Mouse (Mus musculus) cerebellum, adult 2 months (tissue): ENCODE results near the gene Pkm. TPM values are rescaled to one million over a fixed set of nuclear protein-coding genes. Genes with fewer than 3 reads are reported as not detected.
A peak's percentile ranks its signal among the peaks of the same experiment; 100 is the strongest.

ENCODE experiments used
- DNase-seq, 2 experiments: peaks; one replicate each; pipeline ENCODE4 v3.0.0; 2021
- H3K27ac ChIP-seq: fragments of 200-500 bp; 2 replicates; pipeline ENCODE4 v1.5.1; 2012; ENCODE audit warnings: low read length, control low read depth, inconsistent platforms; ENCODE audit not compliant: insufficient read depth
- H3K27me3 ChIP-seq: fragments of 200-500 bp; 2 replicates; pipeline ENCODE4 v1.6.1; 2012; ENCODE audit warnings: inconsistent platforms, mild to moderate bottlenecking, low read length, moderate library complexity; ENCODE audit not compliant: control insufficient read depth, insufficient read depth
- H3K4me1 ChIP-seq: fragments of 200-500 bp; 2 replicates; pipeline ENCODE4 v1.6.1; 2011; ENCODE audit warnings: low read length; ENCODE audit not compliant: control insufficient read depth, insufficient read depth
- H3K4me3 ChIP-seq: fragments of 200-500 bp; replicated peaks from 2 replicates; pipeline ENCODE3; 2011; ENCODE audit warnings: mild to moderate bottlenecking, low read depth, low read length, control low read depth; ENCODE audit not compliant: insufficient read depth
- CTCF ChIP-seq: fragments of 200-500 bp; IDR thresholded peaks from 2 replicates; pipeline ENCODE4 v1.5.1; 2011; ENCODE audit warnings: low read depth, mild to moderate bottlenecking, control low read depth, low read length, moderate library complexity, borderline replicate concordance; ENCODE audit not compliant: insufficient read depth
- POLR2A ChIP-seq: fragments of 200-500 bp; IDR thresholded peaks from 2 replicates; pipeline ENCODE4 v1.6.1; 2011; ENCODE audit warnings: low read length, control low read depth, borderline replicate concordance; ENCODE audit not compliant: insufficient read depth
- WGBS: fragments of 180-500 bp; shearing (Covaris S2); methylation state at CpG from one replicate; pipeline ENCODE4 v1.1.7; 2018; 5-methylcytosine and 5-hydroxymethylcytosine counted together
- polyA plus RNA-seq: library from polyadenylated mRNA; depleted of rRNA; stranded (reverse); fragments of >200 nt; gene quantifications from 2 replicates; pipeline ENCODE4 v1.2.3, GENCODE M21; 2012; rRNA removed

Gene Pkm
- polyA plus RNA-seq, 1 experiment: 2,306 TPM

DNA sequence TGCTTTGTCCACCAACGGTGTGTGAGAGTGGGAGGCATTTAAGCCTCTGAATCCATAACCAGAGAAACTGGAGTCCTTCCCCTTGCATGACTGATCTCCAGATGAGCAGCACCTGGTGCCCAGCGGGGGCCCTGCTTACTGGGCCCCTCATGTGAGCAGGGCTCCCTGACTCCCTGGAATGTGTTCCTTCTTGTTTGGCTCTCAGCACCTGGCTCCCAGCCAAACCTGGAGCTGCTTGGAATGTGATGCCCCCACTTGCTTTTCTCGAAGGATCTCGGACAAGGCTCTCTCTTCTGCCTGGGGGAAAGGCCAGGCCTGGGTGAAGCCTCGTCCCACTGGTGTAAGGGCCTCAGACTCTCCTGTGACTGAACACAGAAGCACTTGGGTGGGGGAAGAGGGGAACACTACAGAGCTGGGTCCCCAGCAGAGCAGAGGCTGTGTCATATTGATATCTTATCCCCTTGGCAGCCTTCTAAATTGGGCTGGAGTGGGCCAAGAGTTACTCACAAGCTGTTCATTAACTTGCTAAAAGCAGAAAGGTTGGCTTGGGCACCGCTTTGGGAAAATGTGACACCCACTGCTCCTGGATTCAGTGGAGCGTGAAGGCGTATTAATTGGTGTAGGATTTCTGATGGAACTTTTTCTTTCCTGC is 67.7 kb downstream of the Pkm start:
- DNase-seq: peak; percentile 39 to 42
- Histone ChIP-seq H3K4me3 (no peak overlapping the region), H3K4me1 (no peaks in the 10 kb centered on the region; the same call in 1 of the 2 replicates), H3K27me3 (no peaks in the 10 kb centered on the region), H3K27ac (no peak overlapping the region)
- WGBS: 45% methylated on average over 8 of the region's 8 CpGs
- TF ChIP-seq CTCF (no peak), POLR2A (no peak)

DNA sequence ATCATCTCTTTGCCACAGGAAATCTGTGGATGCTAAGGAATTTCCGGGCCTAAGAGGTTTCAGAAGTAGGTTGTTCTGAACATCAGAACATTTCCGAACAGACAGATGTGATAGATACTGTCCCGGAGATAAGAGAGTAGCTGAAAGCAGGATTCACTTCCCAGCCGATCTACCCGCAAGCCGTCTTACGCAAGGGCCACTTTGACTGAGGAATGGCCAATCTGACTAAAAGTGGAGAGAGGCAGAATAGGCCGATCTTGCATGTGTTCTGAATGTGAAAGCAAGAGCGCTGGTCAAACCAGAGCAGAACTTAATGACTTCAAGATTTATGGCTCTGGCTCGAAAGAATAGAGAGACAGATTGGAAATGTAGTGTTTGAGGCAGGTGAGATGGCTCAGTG is 69.3 kb downstream of the Pkm start:
- no peak for DNase-seq
- H3K4me3 ChIP-seq: no peak overlapping the region
- 96% methylated on average over 10 of the region's 10 CpGs for WGBS
- no peaks in the 10 kb centered on the region for H3K27me3 ChIP-seq
- TF ChIP-seq POLR2A (no peak), CTCF (no peak)
- H3K27ac ChIP-seq: no peak overlapping the region
- H3K4me1 ChIP-seq: no peaks in the 10 kb centered on the region; the same call in 1 of the 2 replicates

DNA sequence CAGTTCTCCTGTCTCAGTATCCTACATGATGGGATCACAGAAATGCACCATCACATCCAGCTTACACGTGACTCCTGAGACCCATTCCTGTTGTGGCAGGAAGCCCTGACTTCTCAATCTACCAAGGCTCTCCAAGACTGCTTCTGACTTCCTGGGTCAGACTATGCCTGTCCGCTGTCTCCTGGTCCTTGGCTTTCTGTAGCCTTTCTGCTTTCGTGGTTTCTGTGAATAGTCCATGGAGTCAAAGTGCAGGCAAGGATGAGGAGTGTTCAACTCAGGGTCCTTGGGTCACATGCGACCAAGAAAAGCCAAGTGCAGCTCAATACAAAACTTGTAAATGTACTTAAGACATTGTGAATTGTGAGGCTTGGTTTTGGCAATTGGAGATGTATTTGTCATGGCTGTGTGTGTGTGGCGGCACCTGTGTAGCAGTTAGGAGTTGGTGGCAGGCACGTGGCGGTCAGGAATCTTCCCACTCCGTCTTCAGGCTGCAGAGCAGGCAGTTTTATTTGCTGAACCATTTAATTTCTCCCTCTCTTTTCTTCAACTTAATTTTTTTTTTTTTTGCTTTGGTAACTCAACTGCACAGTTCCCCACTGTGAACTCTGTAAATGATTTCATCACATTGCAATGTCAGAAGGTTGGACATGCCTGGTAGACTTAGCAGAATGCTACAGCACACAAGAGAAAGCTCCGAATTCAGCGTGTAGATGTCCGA is 71.6 kb downstream of the Pkm start:
- no peak for DNase-seq
- Histone ChIP-seq H3K4me1 (no peaks in the 10 kb centered on the region; the same call in 1 of the 2 replicates), H3K27me3 (no peaks in the 10 kb centered on the region), H3K27ac (no peak overlapping the region), H3K4me3 (no peak overlapping the region)
- WGBS: 90% methylated on average over 11 of the region's 11 CpGs
- no peak for TF ChIP-seq POLR2A
- TF ChIP-seq CTCF: no peak

Other genes starting within 250 kb of the Pkm start
- gene Arih1, start 169.8 kb upstream of the Pkm start, polyA plus RNA-seq: 53.4 and 57.2 TPM in 2 replicates
- 39.7 and 42.9 TPM in 2 replicates for gene Hexa, start 116.8 kb upstream of the Pkm start, polyA plus RNA-seq
- 1.7 and 2.3 TPM in 2 replicates for gene Tmem202, start 116.5 kb upstream of the Pkm start, polyA plus RNA-seq
- 6.5 and 7.4 TPM in 2 replicates for gene Celf6, start 78.5 kb upstream of the Pkm start, polyA plus RNA-seq
- gene Parp6, start 39.1 kb upstream of the Pkm start, polyA plus RNA-seq: 174 and 176 TPM in 2 replicates
- 2.6 and 3.0 TPM in 2 replicates for gene Gramd2, start 23.8 kb downstream of the Pkm start, polyA plus RNA-seq
- gene Senp8, start 94.3 kb downstream of the Pkm start, polyA plus RNA-seq: 6.1 TPM in 2 replicates
- gene Myo9a, start 94.5 kb downstream of the Pkm start, polyA plus RNA-seq: 21.0 and 21.2 TPM in 2 replicates